Mouse (Mus musculus) midbrain, embryonic 15.5 days (tissue): ENCODE data around the gene Clip1. TPM values are rescaled to one million over a fixed set of nuclear protein-coding genes. Genes with fewer than 3 reads are reported as not detected.

Source experiments
- ATAC-seq: fragments of 200-750 bp; cut with Nextera tagmentation; replicated peaks from 2 replicates; pipeline ENCODE4 v1.8.0; 2017; ENCODE audit warnings: moderate TSS enrichment
- H3K27ac ChIP-seq: fragments of 300-500 bp; sonication (generic); 2 replicates; pipeline ENCODE4 v1.5.1; 2015; ENCODE audit warnings: mild to moderate bottlenecking, inconsistent platforms
- H3K27me3 ChIP-seq: fragments of 300-500 bp; sonication (generic); replicated peaks from 2 replicates; pipeline ENCODE4 v1.6.1; 2015; ENCODE audit warnings: inconsistent platforms
- H3K36me3 ChIP-seq: fragments of 300-500 bp; sonication (generic); replicated peaks from 2 replicates; pipeline ENCODE4 v1.6.1; 2015; ENCODE audit warnings: inconsistent platforms
- H3K4me1 ChIP-seq: fragments of 300-500 bp; sonication (generic); 2 replicates; pipeline ENCODE4 v1.6.1; 2015; ENCODE audit warnings: inconsistent platforms
- H3K4me2 ChIP-seq: fragments of 300-500 bp; sonication (generic); 2 replicates; pipeline ENCODE4 v1.6.1; 2015; ENCODE audit warnings: inconsistent platforms, mild to moderate bottlenecking, moderate library complexity
- H3K4me3 ChIP-seq: fragments of 300-500 bp; sonication (generic); 2 replicates; pipeline ENCODE4 v1.5.1; 2015; ENCODE audit warnings: mild to moderate bottlenecking, inconsistent platforms
- H3K9ac ChIP-seq: fragments of 300-500 bp; sonication (generic); 2 replicates; pipeline ENCODE4 v1.6.1; 2015; ENCODE audit warnings: mild to moderate bottlenecking, inconsistent platforms
- H3K9me3 ChIP-seq: fragments of 300-500 bp; sonication (generic); 2 replicates; pipeline ENCODE4 v1.6.1; 2016; ENCODE audit warnings: inconsistent platforms
- WGBS: fragments of 180-500 bp; shearing (Covaris S2); methylation state at CpG from one replicate; pipeline ENCODE4 v1.1.7; 2015; ENCODE audit warnings: mixed read lengths; 5-methylcytosine and 5-hydroxymethylcytosine counted together
- polyA plus RNA-seq: library from polyadenylated mRNA; unstranded; fragments of >200 nt; fragmentation: Nextera tagmentation; extraction: Ambion mirVana; gene quantifications from 2 replicates; pipeline ENCODE4 v1.2.1, GENCODE M21; 2015

The Clip1 gene
- polyA plus RNA-seq, 1 experiment from 2014 or later = 91.5 TPM

DNA sequence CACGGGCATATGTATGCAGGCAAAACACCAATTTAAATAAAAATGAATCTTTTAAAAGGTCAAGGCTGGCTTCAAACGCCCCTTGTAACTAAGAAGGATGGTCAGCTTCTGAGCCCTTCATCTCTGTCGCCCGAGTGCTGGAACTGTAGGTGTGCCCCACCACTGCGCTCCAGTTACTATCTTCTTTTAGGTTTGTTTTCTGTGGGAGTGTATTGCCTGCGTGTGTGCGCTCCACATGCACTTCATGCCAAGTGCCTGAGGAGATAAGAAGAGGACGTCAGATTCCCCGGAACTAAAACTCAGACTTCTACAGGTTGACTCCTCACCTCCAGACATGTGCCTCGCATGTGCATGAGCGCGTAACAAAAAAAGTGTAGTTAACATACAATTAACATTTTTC lies 16.5 kb downstream of the Clip1 start:
- 91% methylated on average over 12 of the region's 12 CpGs for WGBS
- H3K36me3 ChIP-seq = no peaks in the 10 kb centered on the region

DNA sequence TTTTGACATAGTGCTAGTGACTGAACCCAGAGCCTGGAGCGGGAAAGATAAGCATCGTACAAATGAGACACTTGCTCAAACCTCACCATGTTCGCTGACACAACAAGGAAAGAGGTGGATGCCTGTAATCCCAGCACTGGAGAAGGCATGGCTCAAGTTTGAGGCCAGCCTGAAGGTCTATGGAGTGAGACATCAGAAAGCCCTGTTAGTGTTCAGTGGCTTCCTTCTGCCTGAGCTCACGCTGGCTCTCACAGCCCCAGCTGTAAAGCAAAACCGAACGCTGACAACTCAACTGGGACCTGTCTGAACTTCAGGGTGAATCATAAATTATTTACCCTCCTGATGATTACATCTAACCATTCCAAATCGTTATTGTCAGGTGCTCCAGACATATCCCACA lies 18.5 kb downstream of the Clip1 start:
- Histone ChIP-seq H3K4me2 (no peak overlapping the region), H3K27ac (no peak overlapping the region), H3K9ac (no peak overlapping the region), H3K36me3 (no peaks in the 10 kb centered on the region), H3K4me1 (peaks cover 4% of the 10 kb centered on the region; the same call in 1 of the 2 replicates), H3K9me3 (no peaks in the 10 kb centered on the region), H3K4me3 (no peak overlapping the region), H3K27me3 (no peaks in the 10 kb centered on the region)
- ATAC-seq = no peak
- 80% methylated on average over 7 of the region's 7 CpGs for WGBS

More for the DNA sequence above, 16.5 kb downstream of the Clip1 start:
- H3K4me2 ChIP-seq = no peak overlapping the region
- H3K4me3 ChIP-seq = no peak overlapping the region
- no peak for ATAC-seq
- no peaks in the 10 kb centered on the region for H3K9me3 ChIP-seq
- H3K9ac ChIP-seq = no peak overlapping the region
- no peak overlapping the region for H3K27ac ChIP-seq
- H3K27me3 ChIP-seq = no peaks in the 10 kb centered on the region
- peaks cover 10% of the 10 kb centered on the region; the same call in 1 of the 2 replicates for H3K4me1 ChIP-seq

DNA sequence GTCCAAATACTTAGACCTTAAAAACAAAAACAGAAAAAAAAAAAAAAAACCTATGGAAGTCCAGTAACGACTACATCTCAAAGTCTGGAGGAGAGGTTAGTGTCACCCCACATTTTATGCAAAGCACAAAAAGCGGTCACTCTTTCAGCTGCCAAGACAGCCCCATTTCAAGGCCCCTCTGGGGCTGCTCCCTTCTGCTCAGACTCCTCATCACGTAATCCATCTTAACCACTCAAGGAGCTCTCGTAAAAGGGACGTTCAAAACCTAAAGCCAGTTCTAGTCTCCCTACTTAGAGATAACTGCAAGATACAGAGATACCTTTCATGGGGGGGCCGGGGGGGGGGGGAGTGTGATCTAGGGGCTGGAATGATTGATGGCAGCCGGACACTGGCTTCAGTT lies 20.1 kb downstream of the Clip1 start:
- no peak for ATAC-seq
- Histone ChIP-seq H3K9ac (no peak overlapping the region), H3K27me3 (no peaks in the 10 kb centered on the region), H3K36me3 (no peaks in the 10 kb centered on the region), H3K27ac (no peak overlapping the region), H3K9me3 (no peaks in the 10 kb centered on the region), H3K4me2 (no peak overlapping the region), H3K4me1 (peaks cover 4% of the 10 kb centered on the region; the same call in 1 of the 2 replicates), H3K4me3 (no peak overlapping the region)
- WGBS = 81% methylated on average over 7 of the region's 7 CpGs

DNA sequence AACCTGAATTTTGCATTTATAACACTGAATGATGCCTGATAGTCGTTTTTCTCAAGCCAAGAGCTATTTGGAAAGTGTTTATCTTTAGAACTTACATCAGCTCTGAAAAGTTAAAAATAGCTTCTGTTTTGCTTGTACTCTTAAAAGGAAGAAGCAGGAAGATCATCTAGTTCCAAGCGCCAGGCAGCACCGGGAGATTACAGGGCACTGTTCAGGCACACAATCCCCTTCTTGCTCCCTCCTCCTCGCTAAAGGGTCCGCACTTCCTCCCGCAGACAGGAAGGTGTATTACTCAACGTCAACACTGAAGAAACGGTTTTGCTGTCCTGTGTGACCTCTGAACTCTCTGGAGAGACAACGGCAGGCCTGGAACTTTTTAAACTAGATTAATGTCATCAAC lies 22.4 kb downstream of the Clip1 start:
- H3K9me3 ChIP-seq = no peaks in the 10 kb centered on the region
- no peak overlapping the region for H3K27ac ChIP-seq

DNA sequence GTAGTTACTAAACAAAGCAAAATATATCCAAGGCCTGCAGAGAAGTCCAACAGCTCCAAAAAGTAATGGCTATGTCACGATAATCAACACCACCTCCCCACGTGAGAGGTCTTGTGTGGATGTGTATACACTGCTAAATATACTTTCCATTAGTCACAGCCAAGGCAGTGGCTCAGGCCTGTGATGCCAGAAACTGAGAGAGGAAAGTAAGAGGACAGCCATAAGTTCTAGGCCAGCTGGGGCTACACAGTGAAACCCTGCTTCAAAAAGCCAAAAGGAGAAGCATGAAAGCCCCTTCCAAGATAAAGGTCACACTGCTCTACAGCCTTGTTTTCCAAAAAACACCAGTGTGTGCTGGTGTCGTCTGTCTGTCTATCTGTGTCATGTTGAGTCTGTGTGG lies 22.8 kb downstream of the Clip1 start:
- 87% methylated on average over 3 of the region's 3 CpGs for WGBS
- H3K4me3 ChIP-seq = no peak overlapping the region
- H3K27me3 ChIP-seq = no peaks in the 10 kb centered on the region
- H3K9ac ChIP-seq = no peak overlapping the region
- H3K9me3 ChIP-seq = no peaks in the 10 kb centered on the region
- no peak overlapping the region for H3K27ac ChIP-seq
- H3K36me3 ChIP-seq = no peaks in the 10 kb centered on the region
- H3K4me2 ChIP-seq = no peak overlapping the region
- no peak for ATAC-seq
- H3K4me1 ChIP-seq = peaks cover 5% of the 10 kb centered on the region; the same call in 1 of the 2 replicates

More for the DNA sequence above, 22.4 kb downstream of the Clip1 start:
- Histone ChIP-seq H3K27me3 (no peaks in the 10 kb centered on the region), H3K4me1 (peaks cover 5% of the 10 kb centered on the region; the same call in 1 of the 2 replicates), H3K36me3 (no peaks in the 10 kb centered on the region), H3K4me2 (no peak overlapping the region), H3K9ac (no peak overlapping the region), H3K4me3 (no peak overlapping the region)
- 69% methylated on average over 9 of the region's 9 CpGs for WGBS
- ATAC-seq = no peak

DNA sequence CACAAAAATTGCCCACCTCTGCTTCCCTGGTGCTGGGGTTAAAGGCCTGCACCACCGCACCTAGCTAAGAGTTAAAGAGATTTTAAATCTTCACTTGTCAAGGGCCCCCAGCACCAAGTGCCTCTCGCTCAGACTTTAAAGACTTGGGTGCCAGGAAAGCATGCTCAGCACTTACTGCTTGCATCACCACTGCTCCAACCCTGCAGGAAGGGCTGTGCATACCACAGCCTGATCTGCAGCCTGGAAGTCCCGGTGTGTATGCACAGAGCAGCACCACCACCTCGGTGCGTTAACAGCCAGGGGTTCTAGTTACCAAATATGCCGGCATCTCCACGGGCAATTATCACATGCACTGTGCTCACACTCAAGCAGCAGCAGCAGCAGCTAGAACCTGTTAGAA lies 26.8 kb downstream of the Clip1 start:
- Histone ChIP-seq H3K27me3 (no peaks in the 10 kb centered on the region), H3K4me3 (no peak overlapping the region), H3K9me3 (no peaks in the 10 kb centered on the region), H3K4me2 (no peak overlapping the region), H3K4me1 (peaks cover 5% of the 10 kb centered on the region; the same call in 1 of the 2 replicates), H3K27ac (no peak overlapping the region), H3K9ac (no peak overlapping the region), H3K36me3 (peaks cover 4% of the 10 kb centered on the region; the same call in 1 of the 2 replicates)
- ATAC-seq = no peak
- 83% methylated on average over 7 of the region's 7 CpGs for WGBS

DNA sequence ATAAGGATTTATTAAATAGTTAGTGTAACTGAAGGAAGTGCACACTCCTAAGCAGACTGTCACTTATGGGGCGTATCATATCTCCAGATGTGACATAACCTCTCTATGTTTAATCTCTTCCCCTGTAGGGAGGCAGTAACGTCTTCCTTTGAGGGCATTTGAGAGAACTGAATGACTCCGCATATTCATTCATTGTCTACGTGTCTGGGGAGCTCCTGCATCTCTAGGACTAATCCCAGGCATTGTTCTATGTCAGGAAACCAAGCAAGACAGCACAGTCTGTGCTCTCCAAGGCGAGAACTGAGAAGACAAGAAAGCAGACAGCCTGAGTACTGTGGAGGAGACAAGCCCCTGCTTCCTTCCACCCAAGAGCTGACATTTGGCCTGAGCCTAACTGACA lies 29.5 kb downstream of the Clip1 start:
- Histone ChIP-seq H3K36me3 (peaks cover 4% of the 10 kb centered on the region; the same call in 1 of the 2 replicates), H3K9ac (no peak overlapping the region), H3K27me3 (no peaks in the 10 kb centered on the region), H3K27ac (no peak overlapping the region), H3K4me1 (peaks cover 5% of the 10 kb centered on the region; the same call in 1 of the 2 replicates), H3K4me2 (no peak overlapping the region), H3K4me3 (no peak overlapping the region), H3K9me3 (no peaks in the 10 kb centered on the region)
- no peak for ATAC-seq
- 12% methylated on average over 5 of the region's 5 CpGs for WGBS

DNA sequence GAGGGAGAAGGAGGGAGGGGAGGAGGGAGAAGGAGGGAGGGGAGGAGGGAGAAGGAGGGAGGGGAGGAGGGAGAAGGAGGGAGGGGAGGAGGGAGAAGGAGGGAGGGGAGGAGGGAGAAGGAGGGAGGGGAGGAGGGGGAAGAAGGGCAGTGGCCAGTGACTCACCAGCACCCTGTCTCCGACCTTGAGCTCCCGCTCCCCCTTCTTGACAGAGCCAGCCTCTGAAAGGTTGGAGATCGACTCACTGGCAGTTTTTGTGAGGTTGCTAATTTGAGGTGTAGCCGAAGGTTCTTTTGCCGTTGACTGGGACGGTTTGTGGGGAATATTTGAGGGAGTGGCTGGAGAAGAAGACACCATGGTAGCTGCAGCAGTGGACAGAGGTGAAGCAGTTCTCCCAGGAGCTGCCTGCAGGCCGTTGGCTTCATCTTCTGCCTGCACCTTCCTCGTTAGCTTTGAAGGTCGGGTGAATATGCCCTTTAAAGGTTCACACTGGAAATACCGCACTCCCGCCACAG lies 31.1 kb downstream of the Clip1 start:
- Histone ChIP-seq H3K9me3 (no peaks in the 10 kb centered on the region), H3K36me3 (peaks cover 4% of the 10 kb centered on the region; the same call in 1 of the 2 replicates), H3K4me2 (no peak overlapping the region), H3K4me3 (no peak overlapping the region), H3K4me1 (no peaks in the 10 kb centered on the region), H3K27ac (no peak overlapping the region), H3K9ac (no peak overlapping the region), H3K27me3 (no peaks in the 10 kb centered on the region)
- no peak for ATAC-seq
- WGBS = 91% methylated on average over 11 of the region's 11 CpGs

DNA sequence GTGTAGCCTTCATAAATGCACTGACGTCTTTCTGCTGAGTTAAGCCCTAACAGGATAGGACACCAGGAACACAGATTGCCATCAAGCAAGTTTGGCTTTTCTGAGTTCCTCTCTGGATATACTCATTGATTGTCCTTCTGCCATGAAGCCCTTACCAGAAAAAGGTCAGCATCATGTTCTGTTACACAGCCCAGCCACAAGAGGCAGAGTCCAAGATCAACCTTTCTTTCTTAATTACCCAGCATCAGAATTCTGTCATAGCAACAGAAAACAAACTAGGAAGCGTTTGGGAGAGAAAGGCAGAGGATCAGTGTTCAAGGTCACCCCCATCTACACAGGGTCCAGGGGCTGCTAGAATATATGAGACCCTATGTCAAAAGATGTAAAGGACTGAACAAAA lies 33.6 kb downstream of the Clip1 start:
- no peak overlapping the region for H3K27ac ChIP-seq
- no peak overlapping the region for H3K4me3 ChIP-seq
- H3K9ac ChIP-seq = no peak overlapping the region
- WGBS = 68% methylated on average over 2 of the region's 2 CpGs
- H3K36me3 ChIP-seq = peaks cover 7% of the 10 kb centered on the region; the same call in 1 of the 2 replicates
- no peaks in the 10 kb centered on the region for H3K4me1 ChIP-seq
- H3K27me3 ChIP-seq = no peaks in the 10 kb centered on the region
- no peak overlapping the region for H3K4me2 ChIP-seq
- no peak for ATAC-seq
- no peaks in the 10 kb centered on the region for H3K9me3 ChIP-seq

DNA sequence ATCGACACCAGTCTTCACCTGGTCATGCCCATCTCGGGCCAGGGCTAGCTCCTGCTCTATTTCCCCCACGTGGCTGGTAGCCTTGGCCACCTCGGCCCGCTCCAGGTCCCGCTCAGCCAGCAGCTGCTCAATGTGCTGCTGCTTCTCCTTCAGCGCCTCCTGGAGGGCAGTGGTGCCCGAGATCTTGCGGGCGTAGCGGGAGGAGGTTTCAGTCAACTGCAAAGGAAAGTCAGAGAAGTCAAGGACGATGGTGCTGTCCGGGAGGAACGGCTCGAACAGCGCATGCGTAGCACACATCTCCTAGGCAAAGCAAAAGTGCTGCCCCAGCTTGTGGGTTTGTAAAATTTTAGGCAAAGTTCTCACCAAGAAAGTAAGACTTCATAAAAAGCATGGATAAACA lies 42.0 kb downstream of the Clip1 start:
- no peaks in the 10 kb centered on the region for H3K4me1 ChIP-seq
- ATAC-seq = no peak
- no peak overlapping the region for H3K27ac ChIP-seq
- H3K36me3 ChIP-seq = peaks cover 44% of the 10 kb centered on the region; the same call in 1 of the 2 replicates
- no peak overlapping the region for H3K9ac ChIP-seq
- no peak overlapping the region for H3K4me2 ChIP-seq
- H3K27me3 ChIP-seq = no peaks in the 10 kb centered on the region
- no peak overlapping the region for H3K4me3 ChIP-seq
- WGBS = 94% methylated on average over 17 of the region's 17 CpGs
- no peaks in the 10 kb centered on the region for H3K9me3 ChIP-seq

DNA sequence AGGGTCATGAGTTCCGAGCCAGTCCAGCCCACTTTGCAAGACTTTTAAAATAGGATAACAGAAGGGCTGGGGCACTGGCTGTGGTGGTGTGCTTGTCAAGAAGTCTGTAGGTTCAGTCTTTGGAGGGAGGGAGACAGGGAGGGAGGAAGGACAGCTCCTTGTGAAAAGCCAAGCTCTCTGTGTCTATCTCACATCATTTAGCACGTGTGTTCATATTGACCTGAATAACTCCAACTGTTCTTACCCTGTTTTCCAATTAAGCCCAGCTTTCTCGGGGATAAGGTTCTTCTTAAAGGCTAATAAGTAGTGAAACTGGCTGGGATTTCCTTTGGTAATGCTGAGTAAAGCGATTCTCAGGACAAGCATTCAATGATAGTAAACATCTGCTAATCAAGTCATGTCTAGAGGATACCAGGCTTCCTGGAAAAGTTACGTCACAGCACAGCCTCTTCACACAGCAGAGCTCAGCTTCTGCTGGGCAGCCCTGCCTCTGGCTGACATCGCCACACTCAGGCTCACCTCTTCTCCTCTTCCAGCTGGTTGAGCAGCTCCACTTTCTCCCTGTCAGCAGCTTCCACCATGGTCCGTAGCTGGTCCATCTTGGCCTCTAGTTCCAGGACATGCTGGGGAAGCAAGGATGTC lies 43.0 kb downstream of the Clip1 start:
- H3K4me2 ChIP-seq = no peak overlapping the region
- no peaks in the 10 kb centered on the region for H3K9me3 ChIP-seq
- no peaks in the 10 kb centered on the region for H3K4me1 ChIP-seq
- H3K9ac ChIP-seq = no peak overlapping the region
- peaks cover 47% of the 10 kb centered on the region; the same call in 1 of the 2 replicates for H3K36me3 ChIP-seq
- no peaks in the 10 kb centered on the region for H3K27me3 ChIP-seq
- H3K27ac ChIP-seq = no peak overlapping the region
- no peak for ATAC-seq
- WGBS = 93% methylated on average over 7 of the region's 7 CpGs
- no peak overlapping the region for H3K4me3 ChIP-seq

DNA sequence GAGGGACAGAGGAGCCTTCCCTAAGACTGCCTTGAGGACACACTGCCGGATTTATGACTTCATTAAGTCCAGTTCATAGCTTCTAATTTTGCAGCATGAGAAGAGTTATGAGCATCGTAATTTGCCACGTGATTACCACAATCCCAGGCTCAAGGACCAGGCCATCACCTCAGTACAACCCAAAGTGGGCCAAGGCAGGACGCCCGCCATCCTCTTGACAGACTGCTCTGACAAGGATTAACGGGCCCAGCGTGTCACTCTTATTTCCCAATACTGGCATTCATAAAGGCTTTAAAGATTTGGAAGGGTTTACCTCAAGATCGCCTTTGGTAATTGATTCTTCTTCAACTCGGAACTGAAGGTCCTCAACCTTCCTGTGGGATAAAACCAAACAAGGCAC lies 44.2 kb downstream of the Clip1 start:
- no peak overlapping the region for H3K27ac ChIP-seq
- no peaks in the 10 kb centered on the region for H3K9me3 ChIP-seq
- H3K36me3 ChIP-seq = peaks cover 44% of the 10 kb centered on the region; the same call in 1 of the 2 replicates
- no peak for ATAC-seq
- H3K4me2 ChIP-seq = no peak overlapping the region
- no peak overlapping the region for H3K9ac ChIP-seq
- no peak overlapping the region for H3K4me3 ChIP-seq
- no peaks in the 10 kb centered on the region for H3K4me1 ChIP-seq
- H3K27me3 ChIP-seq = no peaks in the 10 kb centered on the region
- WGBS = 79% methylated on average over 9 of the region's 9 CpGs

DNA sequence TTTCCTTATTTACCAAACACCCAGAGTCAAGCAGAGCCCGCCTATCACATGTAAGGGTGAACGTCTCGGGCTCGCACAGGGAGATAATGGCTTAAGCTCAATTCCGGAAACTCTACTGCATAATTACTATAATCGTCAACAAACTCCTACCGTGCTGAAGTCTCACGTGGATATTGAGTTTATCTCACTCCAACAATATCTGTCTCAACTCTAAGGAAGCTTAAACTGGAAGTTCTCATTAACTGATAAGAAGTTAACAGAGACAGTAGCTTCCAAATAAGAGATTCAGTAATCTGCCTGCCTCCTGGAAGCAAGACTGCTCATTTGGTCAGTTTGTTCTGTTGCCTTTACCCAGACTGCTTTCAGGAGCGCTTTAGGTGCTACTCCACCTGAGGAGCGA lies 53.2 kb downstream of the Clip1 start:
- Histone ChIP-seq H3K27me3 (no peaks in the 10 kb centered on the region), H3K27ac (no peak overlapping the region), H3K36me3 (peaks cover 35% of the 10 kb centered on the region), H3K9me3 (no peaks in the 10 kb centered on the region), H3K4me3 (no peak overlapping the region), H3K9ac (no peak overlapping the region), H3K4me2 (no peak overlapping the region), H3K4me1 (no peaks in the 10 kb centered on the region)
- WGBS = 92% methylated on average over 10 of the region's 10 CpGs
- ATAC-seq = no peak
